Mouse (Mus musculus) stomach, postnatal 0 days (tissue): ENCODE measurements around the gene Wnk4. TPM values are rescaled to one million over a fixed set of nuclear protein-coding genes. Genes with fewer than 3 reads are reported as not detected.

Experiments used
- ATAC-seq: fragments of 200-750 bp; cut with Nextera tagmentation; 2 replicates; pipeline ENCODE4 v1.8.0; 2017; ENCODE audit not compliant: low FRiP score, low TSS enrichment
- DNase-seq: peaks from one replicate; pipeline ENCODE4 v3.0.0-alpha.2; 2016; ENCODE audit warnings: low spot score
- H3K27ac ChIP-seq: fragments of 300-500 bp; sonication (generic); replicated peaks from 2 replicates; pipeline ENCODE4 v1.5.1; 2014; ENCODE audit warnings: mild to moderate bottlenecking, control low read depth
- H3K27me3 ChIP-seq: fragments of 300-500 bp; sonication (generic); 2 replicates; pipeline ENCODE4 v1.6.1; 2014; ENCODE audit warnings: low read length; ENCODE audit not compliant: control insufficient read depth, insufficient read depth
- H3K36me3 ChIP-seq: fragments of 300-500 bp; sonication (generic); 2 replicates; pipeline ENCODE4 v1.6.1; 2014; ENCODE audit warnings: low read length, mixed read lengths; ENCODE audit not compliant: control insufficient read depth, insufficient read depth
- H3K4me1 ChIP-seq: fragments of 300-500 bp; sonication (generic); replicated peaks from 2 replicates; pipeline ENCODE4 v1.6.1; 2014; ENCODE audit warnings: antibody characterized with exemption; ENCODE audit not compliant: control insufficient read depth, insufficient read depth
- H3K4me2 ChIP-seq: fragments of 300-500 bp; sonication (generic); replicated peaks from 2 replicates; pipeline ENCODE4 v1.6.1; 2014; ENCODE audit warnings: low read depth, mild to moderate bottlenecking, control low read depth, moderate library complexity
- H3K4me3 ChIP-seq: fragments of 300-500 bp; sonication (generic); 2 replicates; pipeline ENCODE4 v1.5.1; 2014; ENCODE audit warnings: low read depth, low read length, control low read depth
- H3K9ac ChIP-seq: fragments of 300-500 bp; sonication (generic); 2 replicates; pipeline ENCODE4 v1.6.1; 2014; ENCODE audit warnings: mild to moderate bottlenecking, low read length, control low read depth, mixed read lengths
- H3K9me3 ChIP-seq: fragments of 300-500 bp; sonication (generic); 2 replicates; pipeline ENCODE4 v1.6.1; 2016; ENCODE audit warnings: low read length; ENCODE audit not compliant: control insufficient read depth
- CTCF ChIP-seq: IDR thresholded peaks from 2 replicates; pipeline ENCODE4 v1.5.1; 2016; ENCODE audit warnings: antibody characterized with exemption, low read depth, mild to moderate bottlenecking, moderate library complexity
- EP300 ChIP-seq: optimal IDR thresholded peaks from 2 replicates; pipeline ENCODE3; 2016; ENCODE audit warnings: antibody characterized with exemption
- WGBS: fragments of 180-500 bp; shearing (Covaris S2); extraction: QIAGEN DNeasy Blood & Tissue Kit; methylation state at CpG from one replicate; pipeline ENCODE4 v1.1.7; 2014; 5-methylcytosine and 5-hydroxymethylcytosine counted together
- polyA plus RNA-seq: library from polyadenylated mRNA; unstranded; fragments of >200 nt; fragmentation: Nextera tagmentation; extraction: Ambion mirVana; gene quantifications from 2 replicates; pipeline ENCODE4 v1.2.1, GENCODE M21; 2015

The Wnk4 gene
- polyA plus RNA-seq, 1 experiment from 2014 or later = 15.9 TPM

DNA sequence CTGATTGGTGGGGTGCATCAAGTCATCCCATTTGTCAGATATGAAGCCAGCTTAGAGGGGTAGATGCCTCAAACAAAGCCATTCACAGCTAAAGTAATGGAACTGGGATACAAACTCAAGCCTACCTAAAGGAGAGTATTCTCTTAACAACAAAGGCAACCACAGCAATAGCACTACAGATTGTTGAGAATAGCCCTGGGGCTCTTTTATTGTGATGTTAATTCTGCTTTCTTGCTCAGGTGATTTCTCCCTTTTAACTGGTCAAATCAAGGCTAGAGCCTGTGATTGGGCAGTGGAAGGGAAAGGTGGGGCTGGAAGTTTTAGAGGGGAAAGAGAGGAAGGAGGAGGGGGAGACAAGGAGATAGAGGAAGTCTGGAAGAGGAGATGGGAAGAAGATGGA is 26.2 kb upstream of the Wnk4 start:
- H3K27ac ChIP-seq = no peak overlapping the region

DNA sequence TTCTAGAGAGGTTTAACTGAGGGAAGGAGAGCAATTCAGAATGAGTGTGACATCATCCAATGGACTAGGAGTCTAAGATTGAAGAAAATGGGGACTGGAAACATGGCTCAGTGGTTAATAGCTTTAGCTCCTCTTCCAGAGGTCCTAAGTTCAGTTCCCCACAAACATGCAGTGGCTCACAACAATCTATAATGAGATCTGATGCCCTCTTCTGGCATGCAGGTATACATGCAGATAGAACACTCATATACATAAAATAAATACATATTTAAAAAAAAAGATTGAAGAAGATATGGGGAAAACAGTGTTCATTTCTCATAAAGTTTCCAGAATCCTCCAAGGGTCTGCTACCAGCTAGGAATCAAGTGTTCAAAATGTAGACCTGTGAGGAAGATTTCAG is 24.9 kb upstream of the Wnk4 start:
- no peak overlapping the region for H3K27ac ChIP-seq
- no peak overlapping the region for H3K4me3 ChIP-seq
- DNase-seq (no peak), ATAC-seq (no peak)
- TF ChIP-seq CTCF (peak; percentile 28), EP300 (no peak)
- no peaks in the 10 kb centered on the region; the same call in 1 of the 2 replicates for H3K4me1 ChIP-seq
- no peak overlapping the region for H3K4me2 ChIP-seq
- no peaks in the 10 kb centered on the region for H3K27me3 ChIP-seq
- H3K36me3 ChIP-seq = no peaks in the 10 kb centered on the region
- H3K9ac ChIP-seq = no peak overlapping the region
- H3K9me3 ChIP-seq = no peaks in the 10 kb centered on the region

More for the DNA sequence above, 26.2 kb upstream of the Wnk4 start:
- Histone ChIP-seq H3K36me3 (no peaks in the 10 kb centered on the region), H3K4me1 (no peaks in the 10 kb centered on the region; the same call in 1 of the 2 replicates), H3K9me3 (no peaks in the 10 kb centered on the region), H3K4me2 (no peak overlapping the region), H3K4me3 (no peak overlapping the region), H3K27me3 (no peaks in the 10 kb centered on the region), H3K9ac (no peak overlapping the region)
- no peak for DNase-seq
- ATAC-seq = no peak
- TF ChIP-seq EP300 (no peak), CTCF (no peak)

DNA sequence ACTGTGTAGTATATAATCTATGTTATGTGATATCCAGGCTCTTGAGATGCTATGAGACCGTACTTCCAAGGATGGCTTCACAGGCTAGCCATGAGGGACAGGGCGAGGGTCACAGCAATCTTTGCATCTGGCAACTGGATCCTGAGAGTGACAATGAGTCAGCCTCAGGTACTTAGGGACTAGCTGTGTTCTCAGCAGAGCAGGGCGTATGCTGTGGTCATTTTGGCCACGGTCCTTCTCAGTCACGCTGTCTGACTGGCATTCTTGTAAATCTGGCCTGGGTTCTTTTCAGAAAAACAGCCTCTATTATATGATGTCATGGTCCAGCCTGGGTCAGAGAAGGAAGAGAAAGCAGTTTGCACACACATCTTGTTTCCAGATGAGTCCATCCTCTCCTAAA is 23.6 kb upstream of the Wnk4 start:
- no peak overlapping the region for H3K9ac ChIP-seq
- ATAC-seq (no peak), DNase-seq (no peak)
- no peaks in the 10 kb centered on the region for H3K9me3 ChIP-seq
- H3K27ac ChIP-seq = no peak overlapping the region
- H3K27me3 ChIP-seq = no peaks in the 10 kb centered on the region
- no peak overlapping the region for H3K4me2 ChIP-seq
- no peaks in the 10 kb centered on the region for H3K4me1 ChIP-seq
- TF ChIP-seq EP300 (no peak), CTCF (no peak)
- H3K4me3 ChIP-seq = no peak overlapping the region
- WGBS = 93% methylated on average over 5 of the region's 5 CpGs
- H3K36me3 ChIP-seq = no peaks in the 10 kb centered on the region

DNA sequence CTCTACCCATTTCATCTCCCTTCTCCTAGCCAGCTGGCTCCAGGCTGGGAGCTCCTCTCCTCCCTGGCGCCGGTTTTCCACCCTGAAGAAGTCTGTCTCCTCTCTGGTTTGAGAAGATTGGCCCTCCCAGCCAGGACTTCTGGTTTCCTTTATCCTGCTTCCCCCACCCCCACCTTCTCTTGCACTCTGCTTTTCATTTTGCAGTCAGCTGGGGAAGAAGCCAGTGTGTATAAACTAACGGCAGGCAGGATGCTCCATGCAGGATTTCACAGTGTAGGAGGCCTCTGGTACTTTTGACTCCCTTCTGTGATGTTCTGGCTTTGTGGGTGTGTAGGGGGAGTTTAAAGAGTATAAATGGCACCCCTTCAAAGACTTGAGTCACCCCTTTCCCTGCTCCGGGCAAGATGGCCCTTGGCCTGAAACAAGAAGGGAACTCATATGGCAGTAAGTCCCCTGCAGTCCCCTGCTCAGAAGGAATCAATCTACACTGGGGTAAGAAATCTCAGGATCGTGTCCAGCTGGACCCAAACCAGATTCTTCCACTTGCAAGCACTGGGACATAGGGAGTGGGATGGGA is 22.2 kb upstream of the Wnk4 start:
- TF ChIP-seq EP300 = no peak
- no peak for TF ChIP-seq CTCF
- Histone ChIP-seq H3K9ac (peak overlapping the region; percentile 18; the same call in 1 of the 2 replicates), H3K36me3 (no peaks in the 10 kb centered on the region), H3K9me3 (no peaks in the 10 kb centered on the region), H3K4me2 (no peak overlapping the region), H3K4me1 (no peaks in the 10 kb centered on the region), H3K4me3 (no peak overlapping the region), H3K27ac (peak overlapping the region; percentile 63), H3K27me3 (no peaks in the 10 kb centered on the region)
- 39% methylated on average over 5 of the region's 5 CpGs for WGBS
- no peak for ATAC-seq
- DNase-seq = no peak

DNA sequence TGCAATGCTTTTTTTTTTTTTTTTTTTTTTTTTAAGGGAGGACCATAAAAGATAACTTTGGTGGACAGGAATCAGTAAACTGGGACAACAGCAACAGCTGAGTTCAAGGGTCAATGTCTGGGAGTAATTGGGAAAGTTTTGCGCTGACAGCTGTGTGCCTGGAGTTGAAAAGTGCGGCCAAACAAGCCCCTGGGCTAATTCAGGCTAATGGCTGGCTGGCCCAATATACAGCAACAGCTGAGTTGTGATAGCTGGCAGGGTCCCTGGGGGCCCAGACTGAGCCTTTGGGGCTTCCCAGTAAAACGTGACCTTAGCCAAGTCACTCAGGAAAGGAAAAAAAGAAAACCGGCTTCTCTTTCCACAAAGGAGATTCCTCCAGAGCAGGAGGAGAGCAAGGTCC is 15.3 kb upstream of the Wnk4 start:
- H3K9ac ChIP-seq = no peak overlapping the region
- H3K4me2 ChIP-seq = peak overlapping the region; percentile 96
- no peak for ATAC-seq

DNA sequence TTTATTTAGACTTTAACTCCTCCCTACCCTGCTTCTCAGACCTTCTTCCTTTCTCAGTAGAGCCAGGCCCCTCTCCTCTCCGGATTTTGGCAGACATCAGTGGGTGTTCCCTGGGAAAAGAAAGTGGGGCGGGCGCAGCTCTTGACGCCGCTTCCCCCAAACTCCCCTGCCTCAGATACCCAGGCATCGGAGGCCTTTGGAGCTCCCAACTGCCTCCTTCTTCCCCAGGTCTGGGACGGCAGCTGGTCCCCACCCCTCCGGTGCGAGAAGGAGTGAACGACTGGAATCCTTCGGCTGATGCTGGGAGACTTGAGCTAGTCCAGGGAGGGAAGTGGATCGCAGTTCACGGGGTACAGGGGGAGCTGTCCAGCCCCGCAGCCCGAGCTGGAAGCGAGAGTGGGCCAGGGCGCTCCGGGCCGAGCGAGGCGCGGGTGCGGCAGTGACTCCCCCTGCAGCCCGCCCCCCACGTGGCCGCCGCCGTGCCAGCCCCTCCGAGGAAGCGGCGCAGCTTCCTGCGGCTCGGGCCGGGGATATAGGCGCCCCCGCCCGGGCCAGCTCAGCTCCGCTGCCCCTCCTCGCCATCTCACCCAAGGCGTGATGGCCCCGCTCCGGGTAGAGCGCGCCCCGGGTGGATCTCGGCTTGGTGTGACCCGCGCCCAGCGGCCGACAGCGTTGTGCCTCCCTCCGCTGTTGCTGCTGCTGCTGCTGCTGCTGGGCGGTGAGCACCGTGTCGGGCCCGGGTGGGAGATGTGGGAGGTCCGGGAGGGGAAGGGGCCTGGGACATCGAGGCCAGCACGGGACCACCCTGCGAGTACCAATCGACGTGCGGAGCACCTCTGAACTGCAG is 14.3 kb upstream of the Wnk4 start, which contains the start of gene Ramp2:
Gene Ramp2 (plus strand): TSS at position 174 of the 847 bp plus-strand sequence.
- Histone ChIP-seq H3K27ac (peak within 1 kb of the TSS; percentile 89), H3K9me3 (no peaks in the 10 kb centered on the region), H3K4me3 (peak within 1 kb of the TSS; percentile 58), H3K9ac (peak within 1 kb of the TSS; percentile 72), H3K36me3 (no peaks in the 10 kb centered on the region), H3K4me1 (no peaks in the 10 kb centered on the region), H3K27me3 (no peaks in the 10 kb centered on the region), H3K4me2 (peak within 1 kb of the TSS; percentile 96)
- DNase-seq (peak; percentile 60), ATAC-seq (peak; percentile 61)
- WGBS = under 1% methylated on average over 54 of the region's 63 CpGs
- TF ChIP-seq CTCF (no peak; the same call in 1 of the 2 replicates), EP300 (no peak)

More for the DNA sequence above, 15.3 kb upstream of the Wnk4 start:
- no peaks in the 10 kb centered on the region for H3K4me1 ChIP-seq
- H3K27me3 ChIP-seq = no peaks in the 10 kb centered on the region
- no peak overlapping the region for H3K4me3 ChIP-seq
- no peak for TF ChIP-seq CTCF
- TF ChIP-seq EP300 = no peak
- no peaks in the 10 kb centered on the region for H3K36me3 ChIP-seq
- no peak for DNase-seq
- no peaks in the 10 kb centered on the region for H3K9me3 ChIP-seq
- H3K27ac ChIP-seq = peak overlapping the region; percentile 89; the same call in 1 of the 2 replicates
- WGBS = 61% methylated on average over 4 of the region's 4 CpGs
